Mouse (Mus musculus) embryonic facial prominence, embryonic 11.5 days (tissue): ENCODE data around the gene Slc35f1. TPM values are rescaled to one million over a fixed set of nuclear protein-coding genes. Genes with fewer than 3 reads are reported as not detected.
A peak's percentile ranks its signal among the peaks of the same experiment; 100 is the strongest.

Experiments used
- ATAC-seq: fragments of 200-750 bp; cut with Nextera tagmentation; replicated peaks from 2 replicates; pipeline ENCODE4 v1.8.0; 2017; ENCODE audit warnings: low read depth; ENCODE audit not compliant: insufficient number of reproducible peaks, low FRiP score, low TSS enrichment
- DNase-seq: peaks from one replicate; pipeline ENCODE4 v3.0.0-alpha.2; 2015; ENCODE audit warnings: low spot score
- H3K27ac ChIP-seq: fragments of 300-500 bp; sonication (generic); replicated peaks from 2 replicates; pipeline ENCODE4 v1.5.1; 2014; ENCODE audit warnings: mild to moderate bottlenecking, low read depth, low read length, control low read depth
- H3K27me3 ChIP-seq: fragments of 300-500 bp; sonication (generic); 2 replicates; pipeline ENCODE4 v1.6.1; 2014; ENCODE audit warnings: mild to moderate bottlenecking, low read length, moderate library complexity, mixed read lengths; ENCODE audit not compliant: control insufficient read depth, insufficient read depth
- H3K36me3 ChIP-seq: fragments of 300-500 bp; sonication (generic); replicated peaks from 2 replicates; pipeline ENCODE4 v1.6.1; 2014; ENCODE audit warnings: low read depth, mild to moderate bottlenecking, low read length, moderate library complexity, mixed read lengths; ENCODE audit not compliant: control insufficient read depth, insufficient read depth
- H3K4me1 ChIP-seq: fragments of 300-500 bp; sonication (generic); 2 replicates; pipeline ENCODE4 v1.6.1; 2014; ENCODE audit warnings: low read length, mixed read lengths; ENCODE audit not compliant: control insufficient read depth, insufficient read depth
- H3K4me2 ChIP-seq: fragments of 300-500 bp; sonication (generic); 2 replicates; pipeline ENCODE4 v1.6.1; 2014; ENCODE audit warnings: low read depth, mild to moderate bottlenecking, control low read depth, low read length, moderate library complexity
- H3K4me3 ChIP-seq: fragments of 300-500 bp; sonication (generic); 2 replicates; pipeline ENCODE4 v1.5.1; 2014; ENCODE audit warnings: low read depth, low read length, control low read depth
- H3K9ac ChIP-seq: fragments of 300-500 bp; sonication (generic); replicated peaks from 2 replicates; pipeline ENCODE4 v1.6.1; 2014; ENCODE audit warnings: mild to moderate bottlenecking, control low read depth, low read length
- H3K9me3 ChIP-seq: fragments of 300-500 bp; sonication (generic); replicated peaks from 2 replicates; pipeline ENCODE4 v1.6.1; 2016; ENCODE audit warnings: mild to moderate bottlenecking, low read length, inconsistent platforms, mixed read lengths; ENCODE audit not compliant: control insufficient read depth
- WGBS: fragments of 180-500 bp; shearing (Covaris S2); extraction: QIAGEN DNeasy Blood & Tissue Kit; methylation state at CpG from one replicate; pipeline ENCODE4 v1.1.7; 2014; 5-methylcytosine and 5-hydroxymethylcytosine counted together
- polyA plus RNA-seq: library from polyadenylated mRNA; unstranded; fragments of >200 nt; fragmentation: Nextera tagmentation; extraction: Ambion mirVana; gene quantifications from 2 replicates; pipeline ENCODE4 v1.2.1, GENCODE M21; 2014

Gene Slc35f1
- polyA plus RNA-seq, 1 experiment from 2014 or later: 3.9 TPM

GRCm38 (mm10) chr10:53087811-53088210, 397.5 kb downstream of the Slc35f1 start:
- DNase-seq: peak; percentile 26

GRCm38 (mm10) chr10:53091525-53091924, 401.2 kb downstream of the Slc35f1 start:
- H3K4me1 ChIP-seq: no peaks in the 10 kb centered on the region
- no peaks in the 10 kb centered on the region for H3K27me3 ChIP-seq
- H3K36me3 ChIP-seq: no peaks in the 10 kb centered on the region
- no peak overlapping the region for H3K4me3 ChIP-seq
- no peak overlapping the region for H3K4me2 ChIP-seq
- no peak for ATAC-seq
- 82% methylated on average over 4 of the region's 4 CpGs for WGBS
- H3K9ac ChIP-seq: no peak overlapping the region
- H3K27ac ChIP-seq: no peak overlapping the region
- no peaks in the 10 kb centered on the region for H3K9me3 ChIP-seq
- no peak for DNase-seq

More at GRCm38 (mm10) chr10:53087811-53088210, 397.5 kb downstream of the Slc35f1 start:
- Histone ChIP-seq H3K9me3 (no peaks in the 10 kb centered on the region), H3K4me1 (no peaks in the 10 kb centered on the region), H3K27ac (no peak overlapping the region), H3K27me3 (no peaks in the 10 kb centered on the region), H3K4me3 (no peak overlapping the region), H3K36me3 (no peaks in the 10 kb centered on the region), H3K9ac (no peak overlapping the region), H3K4me2 (no peak overlapping the region)
- WGBS: 79% methylated on average over 1 of the region's 1 CpGs
- no peak for ATAC-seq

GRCm38 (mm10) chr10:53096446-53096845, 406.1 kb downstream of the Slc35f1 start:
- ATAC-seq: no peak
- H3K27me3 ChIP-seq: no peaks in the 10 kb centered on the region
- no peaks in the 10 kb centered on the region for H3K9me3 ChIP-seq
- DNase-seq: peak; percentile 4
- H3K4me3 ChIP-seq: no peak overlapping the region
- H3K36me3 ChIP-seq: no peaks in the 10 kb centered on the region
- no peak overlapping the region for H3K9ac ChIP-seq
- no peak overlapping the region for H3K27ac ChIP-seq
- no peak overlapping the region for H3K4me2 ChIP-seq
- H3K4me1 ChIP-seq: no peaks in the 10 kb centered on the region
- 33% methylated on average over 3 of the region's 3 CpGs for WGBS

GRCm38 (mm10) chr10:53100881-53101280, 410.5 kb downstream of the Slc35f1 start:
- WGBS: 80% methylated on average over 3 of the region's 3 CpGs
- Histone ChIP-seq H3K9ac (no peak overlapping the region), H3K27me3 (no peaks in the 10 kb centered on the region), H3K27ac (no peak overlapping the region), H3K9me3 (no peaks in the 10 kb centered on the region), H3K36me3 (no peaks in the 10 kb centered on the region), H3K4me1 (no peaks in the 10 kb centered on the region), H3K4me3 (no peak overlapping the region), H3K4me2 (no peak overlapping the region)
- DNase-seq (no peak), ATAC-seq (no peak)

- Histone ChIP-seq H3K4me3 (no peak overlapping the region), H3K27ac (no peak overlapping the region), H3K9ac (no peak overlapping the region), H3K9me3 (no peaks in the 10 kb centered on the region), H3K27me3 (no peaks in the 10 kb centered on the region), H3K36me3 (no peaks in the 10 kb centered on the region), H3K4me1 (no peaks in the 10 kb centered on the region), H3K4me2 (no peak overlapping the region)
- 87% methylated on average over 2 of the region's 2 CpGs for WGBS
- ATAC-seq: no peak
- DNase-seq: no peak
Observed at GRCm38 (mm10) chr10:53101412-53101811, 411.1 kb downstream of the Slc35f1 start.

GRCm38 (mm10) chr10:53102423-53102822, 412.1 kb downstream of the Slc35f1 start:
- no peaks in the 10 kb centered on the region for H3K9me3 ChIP-seq
- no peaks in the 10 kb centered on the region for H3K27me3 ChIP-seq
- H3K4me2 ChIP-seq: no peak overlapping the region
- no peak overlapping the region for H3K27ac ChIP-seq
- H3K4me3 ChIP-seq: no peak overlapping the region
- DNase-seq (no peak), ATAC-seq (no peak)
- 83% methylated on average over 2 of the region's 2 CpGs for WGBS
- H3K4me1 ChIP-seq: no peaks in the 10 kb centered on the region
- no peaks in the 10 kb centered on the region for H3K36me3 ChIP-seq
- H3K9ac ChIP-seq: no peak overlapping the region

- peak; percentile 73 for DNase-seq
- Histone ChIP-seq H3K4me1 (no peaks in the 10 kb centered on the region), H3K4me3 (no peak overlapping the region), H3K9ac (no peak overlapping the region), H3K4me2 (no peak overlapping the region), H3K36me3 (no peaks in the 10 kb centered on the region), H3K27ac (no peak overlapping the region), H3K9me3 (no peaks in the 10 kb centered on the region), H3K27me3 (no peaks in the 10 kb centered on the region)
- 24% methylated on average over 3 of the region's 3 CpGs for WGBS
- no peak for ATAC-seq
Observed at GRCm38 (mm10) chr10:53115028-53115427, 424.7 kb downstream of the Slc35f1 start.

- ATAC-seq (no peak), DNase-seq (no peak)
- Histone ChIP-seq H3K36me3 (no peaks in the 10 kb centered on the region), H3K9me3 (no peaks in the 10 kb centered on the region), H3K27ac (no peak overlapping the region), H3K4me3 (no peak overlapping the region), H3K4me1 (no peaks in the 10 kb centered on the region), H3K4me2 (no peak overlapping the region), H3K9ac (no peak overlapping the region), H3K27me3 (no peaks in the 10 kb centered on the region)
- 77% methylated on average over 7 of the region's 7 CpGs for WGBS
Observed at GRCm38 (mm10) chr10:53115673-53116398, 425.5 kb downstream of the Slc35f1 start.
